Mouse (Mus musculus) adipocyte (in vitro differentiated cells): ENCODE results near the gene Usp30.

Experiments used
- DNase-seq: peaks from one replicate; pipeline ENCODE4 v3.0.0-alpha.2; 2016; ENCODE audit warnings: low spot score

The Usp30 gene

DNA sequence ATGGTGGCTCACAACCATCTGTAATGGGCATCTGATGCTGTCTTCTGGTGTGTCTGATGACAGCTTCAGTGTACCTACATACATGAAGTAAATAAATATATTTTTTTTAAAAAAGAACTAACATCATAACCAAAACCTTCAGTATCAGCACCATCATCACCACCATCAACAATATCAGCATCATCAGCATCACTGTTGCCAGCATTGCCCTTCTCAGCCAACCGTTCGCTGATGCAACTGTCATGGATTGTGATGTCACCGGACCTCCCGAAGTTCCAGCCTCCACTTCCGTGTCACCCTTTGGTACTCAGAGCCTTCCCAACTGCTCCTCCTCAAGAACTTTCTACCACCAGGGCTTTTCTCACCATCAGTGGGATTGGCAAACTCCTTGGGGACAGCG, at the start of gene Usp30:
Gene Usp30 (plus strand): TSS at position 301 of the 400 bp plus-strand sequence.
- DNase-seq: no peak

DNA sequence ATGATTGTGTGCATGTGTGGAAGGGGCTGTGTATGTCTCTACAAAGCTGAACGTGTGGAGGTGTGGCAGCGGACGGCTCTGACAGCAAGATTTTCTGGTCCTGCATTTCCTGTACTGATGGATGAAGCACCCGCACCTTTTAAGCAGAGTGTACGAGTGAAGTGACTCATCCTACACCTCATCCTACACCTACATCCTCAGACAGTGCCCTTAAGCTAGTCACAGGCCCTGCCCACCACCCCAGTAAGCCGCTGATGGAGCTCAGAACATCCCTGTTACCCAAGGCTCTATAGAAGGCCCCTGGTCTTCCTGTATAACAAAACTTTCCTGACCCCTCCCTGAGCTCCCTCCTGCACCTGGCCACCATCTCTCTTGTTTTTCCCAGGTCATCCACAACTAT, 40.9 kb upstream of the Usp30 start:
- DNase-seq: no peak

DNA sequence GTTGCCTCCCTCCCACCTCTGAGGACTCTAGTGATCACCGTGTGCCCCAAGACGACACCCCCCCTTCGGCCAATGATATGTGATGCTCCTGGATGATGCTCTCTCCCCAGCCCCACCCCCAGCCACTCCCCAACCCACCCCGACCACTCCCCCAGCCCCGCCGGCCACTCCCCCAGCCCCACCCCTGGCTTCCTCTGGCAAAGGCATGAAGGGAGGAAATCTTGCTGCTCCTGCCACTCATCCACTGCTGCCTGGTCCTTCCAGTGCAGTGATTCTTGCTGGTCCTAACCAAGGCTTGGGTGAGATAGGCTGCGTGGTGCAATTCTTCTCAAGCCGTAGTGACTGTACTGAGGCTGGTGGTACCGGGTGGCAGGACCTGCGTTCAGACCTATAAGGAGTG, 40.4 kb upstream of the Usp30 start:
- DNase-seq: no peak

DNA sequence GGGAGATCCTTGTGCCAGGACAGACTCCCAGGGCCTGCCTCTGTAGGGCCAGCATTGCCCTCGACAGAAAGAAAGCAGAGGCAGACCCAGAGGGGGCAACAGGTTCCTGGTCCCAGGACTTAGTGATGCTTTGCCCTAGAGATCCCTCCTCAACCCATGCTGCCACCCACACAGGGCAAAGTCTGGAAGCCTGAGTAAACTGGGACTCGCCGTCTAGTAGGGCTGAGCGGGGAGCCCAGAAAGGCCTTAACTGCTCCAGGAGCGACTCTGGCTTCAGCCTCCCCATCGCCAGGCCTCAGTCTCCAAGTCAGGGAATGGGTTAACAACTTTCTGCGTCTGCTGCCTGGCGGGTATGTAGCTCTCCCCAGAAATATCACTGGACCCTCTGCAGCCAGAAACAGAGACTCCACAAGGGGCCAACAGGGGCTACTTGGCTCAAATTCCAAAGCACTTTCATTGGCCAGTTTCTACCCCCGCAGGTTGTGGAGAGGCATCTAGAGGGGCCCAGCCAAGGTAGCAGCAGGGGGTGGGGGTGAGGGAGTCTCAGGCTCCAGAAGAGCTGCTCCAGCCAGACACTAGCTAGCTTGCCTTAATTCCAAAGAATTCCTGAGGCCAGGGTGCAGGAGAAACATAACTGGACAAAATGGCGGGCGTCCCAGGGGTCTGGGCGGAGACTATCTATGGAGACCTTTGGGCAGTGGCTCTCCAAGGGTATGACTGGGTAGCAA, 37.9 kb upstream of the Usp30 start:
- DNase-seq: no peak

DNA sequence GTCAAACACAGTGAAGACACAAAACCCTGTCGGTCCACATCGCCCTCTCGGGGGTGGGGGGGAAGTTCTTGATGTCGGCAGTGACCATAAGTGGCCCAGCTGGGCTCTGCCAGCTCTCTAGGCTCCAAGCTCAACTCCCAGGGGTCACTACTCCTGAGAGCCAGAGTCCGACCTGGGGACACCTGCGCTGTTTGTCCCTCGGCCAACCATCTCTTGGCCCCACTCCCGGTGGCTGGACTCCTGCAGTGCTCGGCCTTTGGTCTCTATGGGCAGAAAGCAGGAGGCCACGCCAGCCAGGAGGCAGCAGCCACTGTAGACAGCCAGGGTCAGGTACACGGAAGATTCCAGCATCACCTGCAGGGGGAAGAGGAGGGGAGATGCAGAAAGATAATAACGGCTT, 37.1 kb upstream of the Usp30 start:
- no peak for DNase-seq

DNA sequence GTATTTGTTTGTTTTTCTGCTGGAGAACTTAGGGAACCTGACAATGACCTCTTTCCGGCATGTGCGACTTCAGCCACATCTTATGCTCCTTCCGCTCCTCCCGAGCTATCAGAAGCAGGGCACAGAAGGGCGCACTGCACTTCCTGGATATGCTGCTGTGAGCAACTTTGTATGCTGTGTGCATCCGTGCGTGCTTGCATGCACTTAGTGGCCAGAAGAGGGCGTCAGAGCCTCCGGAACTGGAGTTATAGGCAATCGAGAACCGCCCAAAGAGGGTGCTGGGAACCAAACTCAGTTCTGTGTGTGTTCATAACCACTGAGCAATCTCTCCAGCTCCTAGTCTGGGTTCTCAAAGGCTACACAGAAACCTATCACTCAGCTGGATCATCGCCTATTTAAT, 34.6 kb upstream of the Usp30 start:
- no peak for DNase-seq

DNA sequence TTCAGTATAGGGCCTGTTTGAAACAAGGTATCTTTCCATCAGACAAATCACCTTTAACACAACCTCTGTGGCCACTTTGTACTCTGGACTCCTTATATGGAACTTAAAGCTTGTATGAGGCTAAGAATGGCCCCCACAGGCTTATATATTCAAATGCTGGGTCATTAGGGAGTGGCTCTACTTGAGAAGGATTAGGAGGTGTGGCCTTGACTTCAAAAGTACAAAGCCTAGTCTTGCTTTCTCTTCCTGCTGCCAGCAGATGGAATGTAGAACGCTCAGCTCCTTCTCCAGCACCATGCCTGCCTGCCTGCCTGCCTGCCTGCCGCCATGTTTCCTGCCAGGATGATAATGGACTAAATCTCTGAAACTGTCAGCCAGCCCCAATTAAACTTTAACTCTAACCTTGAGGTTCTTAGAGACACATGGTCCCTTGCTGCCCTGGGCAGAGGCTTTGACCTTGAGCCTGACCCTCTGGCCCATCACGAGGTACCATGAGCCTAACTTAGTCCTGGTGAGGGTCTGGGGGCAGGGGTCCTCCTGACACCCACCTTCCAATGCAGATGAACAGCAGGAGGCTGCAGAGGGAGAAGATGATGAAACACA, 33.0 kb upstream of the Usp30 start:
- no peak for DNase-seq

DNA sequence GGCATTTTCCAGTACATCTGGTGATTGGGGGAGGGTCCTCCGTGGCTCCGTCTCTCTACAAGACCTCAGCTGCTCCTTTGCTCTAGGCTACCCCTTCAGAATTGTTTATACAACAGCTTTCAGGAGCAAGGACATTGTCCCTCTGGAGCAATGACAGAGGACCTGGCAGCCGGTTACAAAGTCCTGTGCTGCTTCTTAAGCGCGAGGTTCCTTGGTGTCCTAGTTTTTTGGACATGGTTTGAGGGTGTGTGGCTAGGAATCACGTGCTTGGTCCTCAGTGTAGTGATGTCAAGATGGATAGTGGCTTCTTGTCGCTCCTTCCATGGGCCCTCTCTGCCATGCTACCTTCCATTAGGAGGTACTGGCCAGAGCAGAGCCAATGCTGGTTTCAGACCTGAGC, 30.9 kb upstream of the Usp30 start:
- DNase-seq: no peak

DNA sequence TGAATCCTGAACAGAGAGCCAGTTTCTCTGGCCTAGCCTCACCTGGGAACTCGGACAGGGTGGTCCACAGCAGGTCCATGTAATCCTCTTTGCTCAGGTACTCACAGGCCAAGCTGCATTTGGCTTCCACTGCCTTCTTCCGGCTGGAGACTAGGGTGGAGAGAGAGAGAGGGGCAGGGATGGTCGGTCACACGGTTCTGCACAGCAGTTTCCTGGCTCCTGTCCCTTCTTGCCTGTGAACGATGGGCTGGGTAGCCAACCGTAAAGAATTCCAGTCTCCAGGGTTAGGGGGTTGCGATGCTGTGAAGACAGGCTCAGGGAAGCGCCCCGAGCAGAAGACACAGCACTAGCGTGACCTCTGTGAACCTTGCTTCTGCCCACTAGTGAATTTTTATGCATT, 30.1 kb upstream of the Usp30 start:
- DNase-seq: no peak

DNA sequence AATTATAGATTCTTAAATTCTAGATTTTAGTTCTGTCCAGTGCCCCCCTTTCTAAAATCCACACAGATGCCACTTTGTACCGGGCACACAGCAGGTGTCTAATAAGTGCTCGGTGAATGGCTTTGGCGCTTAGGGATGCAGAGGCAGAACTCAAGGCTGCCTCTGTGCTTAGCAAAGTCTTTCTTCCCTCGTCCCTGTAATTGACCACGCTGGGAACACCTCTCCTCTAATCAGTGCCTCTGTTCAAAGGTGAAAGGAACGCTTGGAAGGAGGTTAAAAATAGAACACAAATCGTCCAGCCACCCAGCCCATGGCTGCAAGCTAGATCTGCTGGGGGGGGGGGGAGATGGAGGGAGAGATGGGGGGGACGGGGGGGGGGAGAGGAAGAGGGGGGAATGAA, 24.8 kb upstream of the Usp30 start:
- DNase-seq: no peak

DNA sequence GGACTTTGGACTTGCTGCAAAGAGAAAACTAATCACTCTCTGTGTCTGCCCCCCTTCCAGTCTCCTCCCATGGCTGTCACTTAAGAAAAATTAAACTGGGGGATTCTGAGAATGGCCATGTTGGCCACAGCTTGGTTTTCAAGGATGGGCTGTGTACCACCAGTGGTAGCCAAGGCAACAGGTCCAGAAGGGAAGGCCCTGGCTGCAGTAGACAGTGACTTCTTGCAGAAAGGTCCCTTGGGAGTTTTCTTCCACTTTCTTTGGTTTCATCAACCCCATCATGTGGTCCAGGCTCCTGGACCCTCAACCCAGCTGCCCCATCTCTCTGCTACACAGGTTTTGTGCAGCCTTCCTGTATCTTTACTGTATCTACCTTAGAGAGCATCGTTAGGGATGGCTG, 24.4 kb upstream of the Usp30 start:
- no peak for DNase-seq

DNA sequence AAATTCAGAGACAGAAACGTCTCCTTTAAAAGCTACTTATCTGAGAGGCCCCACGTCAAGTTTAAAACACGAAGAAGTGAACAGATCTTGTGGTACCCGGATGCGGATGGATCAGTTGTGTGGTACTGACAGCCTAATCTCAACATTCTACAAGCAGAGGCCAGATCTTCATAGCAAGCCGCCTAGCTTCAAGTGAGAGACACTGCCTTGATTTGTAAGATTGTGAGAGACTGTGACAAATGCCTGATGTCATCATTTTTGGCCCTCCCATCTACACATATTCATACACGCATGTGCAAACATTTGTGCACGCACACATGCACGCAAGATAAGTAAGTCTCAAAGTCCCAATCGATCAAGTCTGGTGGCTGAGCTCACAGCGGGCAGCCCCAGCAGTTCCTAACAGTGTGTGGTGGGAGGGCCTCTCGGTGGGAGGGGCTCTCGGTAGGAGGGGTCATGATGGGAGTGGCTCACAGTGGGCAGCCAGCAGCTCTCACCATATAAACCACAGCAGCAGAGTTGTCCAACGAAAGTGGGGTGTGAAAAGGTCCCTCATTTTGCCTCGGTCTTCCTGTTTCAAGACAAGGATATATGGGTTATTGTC, 23.8 kb upstream of the Usp30 start:
- no peak for DNase-seq

DNA sequence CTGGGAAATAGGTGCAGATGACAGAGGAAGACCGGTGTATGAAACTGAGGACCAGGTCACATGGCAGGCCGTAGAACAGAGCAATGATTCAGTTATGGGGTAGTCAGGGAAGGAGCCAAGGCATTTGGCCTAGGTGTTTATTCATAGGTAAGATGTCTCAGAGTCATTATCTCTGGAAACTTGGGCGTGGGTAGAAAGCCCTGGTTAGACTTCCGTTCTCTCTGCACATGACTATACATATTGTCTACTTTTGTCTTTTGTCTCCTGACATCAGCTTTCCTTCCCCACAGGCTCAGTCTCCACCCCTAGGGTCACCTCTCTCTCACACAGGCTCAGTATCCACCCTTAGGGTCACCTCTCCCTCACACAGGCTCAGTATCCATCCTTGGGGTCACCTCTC, 21.5 kb upstream of the Usp30 start:
- no peak for DNase-seq

DNA sequence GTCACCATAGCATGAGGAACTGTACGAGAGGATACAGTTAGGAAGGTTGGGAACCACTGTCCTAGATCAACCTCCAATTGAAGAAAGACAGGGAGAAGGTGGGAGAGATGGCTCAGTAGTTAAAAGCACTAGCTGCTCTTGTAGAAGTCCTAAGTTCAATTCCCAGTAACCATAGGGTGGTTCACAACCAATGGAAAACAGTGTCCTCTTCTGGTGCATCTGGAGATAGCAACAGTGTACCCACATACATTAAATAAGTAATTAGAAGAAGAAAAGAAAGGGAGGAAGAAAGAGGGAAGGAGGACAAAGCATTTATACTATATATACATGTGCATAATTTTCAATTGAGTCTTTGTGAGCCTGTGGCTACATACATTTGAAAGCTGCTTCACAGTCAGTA, 20.1 kb upstream of the Usp30 start:
- peak; percentile 54 for DNase-seq

DNA sequence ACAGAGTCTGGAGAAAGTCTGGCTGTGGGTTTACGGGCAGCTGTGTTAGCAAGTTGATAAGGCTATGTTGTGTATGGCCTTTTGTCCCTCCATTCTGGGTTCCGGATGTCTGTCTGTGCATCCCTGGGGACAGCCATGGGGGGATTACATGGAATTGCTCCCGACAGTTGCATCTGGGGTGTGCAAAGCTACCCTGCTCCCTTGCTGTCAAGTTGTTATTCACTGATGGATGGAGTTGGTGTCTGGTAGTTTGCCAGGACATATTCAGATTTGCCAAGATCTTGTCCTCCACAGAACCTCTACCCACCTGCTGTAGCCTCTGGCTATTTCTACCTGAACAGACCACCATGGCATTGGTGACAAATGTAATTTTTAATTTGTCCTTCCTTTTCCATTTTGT, 19.1 kb upstream of the Usp30 start:
- DNase-seq: no peak

DNA sequence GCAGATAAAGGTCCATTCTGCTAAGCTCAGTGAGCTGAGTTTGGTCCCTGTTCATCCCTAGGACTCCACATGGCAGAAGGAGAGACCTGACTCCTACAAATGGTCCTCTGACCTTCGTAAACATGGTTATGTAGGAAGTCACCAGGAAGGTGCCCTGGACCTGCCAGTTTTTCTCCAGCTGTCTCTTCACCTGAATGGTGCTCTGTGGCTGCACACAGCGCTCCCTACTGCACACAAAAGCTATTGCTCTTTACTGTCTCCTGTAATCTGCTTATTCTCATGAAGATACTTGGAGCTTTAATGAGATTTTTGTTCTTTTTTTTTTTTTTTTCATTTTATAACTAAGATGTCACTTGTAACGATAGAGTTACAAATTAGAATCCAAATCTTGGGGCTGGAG, 18.7 kb upstream of the Usp30 start:
- no peak for DNase-seq

DNA sequence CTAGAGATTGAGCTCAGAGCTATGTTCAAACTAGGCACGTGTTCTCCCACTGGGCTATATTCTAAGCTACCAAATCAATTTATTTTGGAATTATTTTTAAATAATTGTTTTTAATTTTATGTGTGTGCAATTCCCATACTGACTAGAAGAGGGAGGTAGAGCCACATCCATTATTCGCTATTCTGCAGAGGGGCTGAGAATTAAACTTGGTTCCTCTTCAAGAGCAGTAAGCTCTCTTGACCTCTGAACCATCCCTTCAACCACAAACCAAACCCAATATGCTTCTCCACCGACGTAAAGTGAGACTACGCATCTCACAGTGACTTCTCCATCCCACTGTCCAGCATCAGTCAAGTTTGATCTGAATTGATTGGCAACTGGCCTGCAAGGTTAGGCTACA, 18.1 kb upstream of the Usp30 start:
- no peak for DNase-seq

DNA sequence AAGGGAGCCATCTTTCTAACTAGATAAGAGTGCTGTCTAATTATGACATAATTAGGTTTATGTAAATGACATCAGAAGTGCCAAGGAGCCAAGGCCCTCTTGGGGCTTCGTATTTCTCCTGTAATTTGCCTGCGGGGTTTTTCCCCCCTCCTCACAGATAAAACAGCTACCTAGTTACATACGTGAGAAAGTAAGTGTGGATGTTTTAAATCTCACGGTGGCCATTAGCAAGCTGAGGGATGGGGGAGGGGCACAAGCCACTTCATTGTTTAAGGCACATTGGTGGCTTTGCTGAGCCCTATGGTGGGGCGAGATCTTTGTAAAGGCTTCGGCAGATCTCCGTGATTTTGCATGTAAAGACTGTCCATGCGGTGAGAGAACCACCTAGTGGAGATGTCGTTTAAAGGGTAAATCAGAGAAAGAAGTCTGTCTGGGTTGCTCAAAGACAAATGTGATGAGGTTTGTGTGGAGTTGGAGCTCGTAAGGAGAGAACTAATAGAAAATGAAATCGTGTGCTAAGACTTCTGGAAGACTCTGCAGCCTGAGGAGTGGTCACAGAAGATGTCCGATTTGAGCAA, 16.4 kb upstream of the Usp30 start:
- no peak for DNase-seq

DNA sequence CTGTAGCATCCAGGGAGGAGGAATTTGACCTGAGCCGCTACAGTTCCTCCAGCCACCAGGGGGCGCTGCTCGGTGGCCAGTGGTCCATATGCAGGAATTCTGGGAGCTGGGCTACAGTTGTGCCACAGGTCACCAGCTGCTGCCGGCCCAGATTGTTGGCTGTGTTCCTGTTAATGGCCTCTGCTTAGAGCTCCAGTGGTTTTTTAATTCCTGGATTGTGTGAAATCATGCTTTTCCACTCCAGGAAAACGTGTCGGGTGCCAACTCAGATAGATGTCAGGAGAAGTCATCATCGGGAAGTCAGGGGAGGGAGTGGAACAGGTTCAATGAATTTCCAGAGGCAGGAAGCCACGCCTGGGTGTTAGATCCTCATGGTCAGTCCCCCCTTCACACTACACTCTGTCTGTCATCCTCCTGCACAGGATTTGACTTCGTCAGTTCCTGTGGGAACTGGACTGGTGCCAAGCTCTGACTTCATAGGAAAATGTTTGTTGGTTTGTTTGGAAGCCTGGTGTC, 13.0 kb upstream of the Usp30 start:
- DNase-seq: peak; percentile 98

DNA sequence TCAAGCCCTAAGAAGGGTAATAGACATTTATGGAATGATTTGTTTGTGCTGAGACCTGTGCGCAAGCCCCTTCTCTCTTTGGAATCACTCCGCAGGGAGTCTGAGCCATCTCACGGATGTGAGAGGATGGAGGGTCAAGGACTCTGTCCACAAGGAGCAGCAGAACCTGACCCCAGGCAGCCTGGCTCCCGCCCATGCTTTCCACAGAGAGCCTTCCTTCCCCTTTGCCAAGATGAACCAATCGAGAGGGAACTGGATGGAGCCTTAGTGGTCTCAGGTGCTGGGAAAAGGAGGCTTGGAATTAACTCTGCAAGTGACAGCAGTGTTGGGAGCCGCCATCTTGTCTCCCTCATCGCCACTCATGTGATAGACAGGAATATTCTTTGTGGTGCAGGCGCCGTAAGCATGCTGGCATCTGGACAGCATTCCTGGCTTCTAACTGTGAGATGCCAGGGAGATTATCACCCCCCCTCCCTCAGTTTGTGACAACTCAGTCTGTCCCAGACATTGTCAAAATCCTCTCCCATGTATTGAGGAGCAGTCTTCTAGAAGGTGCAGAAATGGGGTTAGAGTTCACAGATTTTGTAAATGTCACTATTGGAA, 8.0 kb upstream of the Usp30 start:
- DNase-seq: no peak

DNA sequence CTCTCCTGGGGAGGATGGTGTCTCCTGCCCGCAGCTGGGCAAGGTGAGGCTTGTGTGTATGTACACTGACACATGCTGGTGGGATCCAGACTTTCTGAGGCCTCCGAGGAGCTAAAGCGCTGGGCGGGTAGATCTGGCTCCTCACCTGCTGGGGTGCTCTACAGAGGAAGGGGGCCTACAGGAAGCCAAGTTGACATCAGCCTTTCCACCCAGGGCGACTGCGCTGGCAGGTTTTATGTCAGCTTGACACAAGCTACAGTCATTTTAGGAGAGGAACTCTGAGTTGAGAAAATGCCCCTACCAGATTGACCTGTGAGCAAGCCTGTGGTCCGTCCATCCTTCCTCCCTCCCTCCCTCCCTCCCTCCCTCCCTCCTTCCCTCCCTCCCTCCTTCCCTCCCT, 3.6 kb upstream of the Usp30 start:
- no peak for DNase-seq

DNA sequence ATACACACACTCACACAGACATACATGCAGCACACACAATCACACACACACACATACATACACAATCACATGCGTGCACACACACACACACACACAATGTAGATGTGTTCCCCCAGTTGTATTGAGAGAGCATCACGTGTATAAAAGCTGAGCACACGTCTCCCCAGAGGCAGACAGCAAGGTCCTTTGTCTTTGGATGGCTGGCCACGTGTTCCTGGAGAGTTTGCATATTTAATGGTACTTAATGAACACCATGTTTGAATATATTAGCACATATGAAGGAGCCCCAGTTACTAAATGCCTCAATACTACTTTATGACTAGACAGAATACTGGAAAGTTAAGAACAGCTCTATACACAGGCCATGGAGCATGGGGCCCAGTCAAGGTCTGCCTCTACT, 1.3 kb upstream of the Usp30 start:
- DNase-seq: no peak

DNA sequence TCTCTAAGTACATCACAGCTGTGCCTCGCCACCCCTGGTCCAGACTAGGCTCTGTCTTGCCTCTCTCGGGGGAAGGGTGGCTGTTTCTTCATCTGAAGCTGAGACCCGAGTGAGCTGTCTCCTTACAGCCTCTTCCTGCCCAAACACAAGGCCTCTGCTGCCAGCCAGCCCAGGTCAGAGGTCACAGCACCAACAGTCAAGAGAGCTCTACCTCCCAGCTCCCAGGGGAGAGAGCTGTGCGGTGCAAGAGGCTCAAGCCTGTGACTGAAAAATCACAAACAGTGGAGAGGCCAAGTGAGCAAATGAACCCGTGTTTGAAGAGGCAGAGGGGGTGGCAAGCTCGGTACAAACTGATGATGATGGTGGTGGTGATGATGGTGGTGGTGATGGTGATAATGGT, 1.3 kb downstream of the Usp30 start:
- DNase-seq: peak; percentile 62
